12 mouse cellular contexts compared by ENCODE assay signal in the genomic region with DNA sequence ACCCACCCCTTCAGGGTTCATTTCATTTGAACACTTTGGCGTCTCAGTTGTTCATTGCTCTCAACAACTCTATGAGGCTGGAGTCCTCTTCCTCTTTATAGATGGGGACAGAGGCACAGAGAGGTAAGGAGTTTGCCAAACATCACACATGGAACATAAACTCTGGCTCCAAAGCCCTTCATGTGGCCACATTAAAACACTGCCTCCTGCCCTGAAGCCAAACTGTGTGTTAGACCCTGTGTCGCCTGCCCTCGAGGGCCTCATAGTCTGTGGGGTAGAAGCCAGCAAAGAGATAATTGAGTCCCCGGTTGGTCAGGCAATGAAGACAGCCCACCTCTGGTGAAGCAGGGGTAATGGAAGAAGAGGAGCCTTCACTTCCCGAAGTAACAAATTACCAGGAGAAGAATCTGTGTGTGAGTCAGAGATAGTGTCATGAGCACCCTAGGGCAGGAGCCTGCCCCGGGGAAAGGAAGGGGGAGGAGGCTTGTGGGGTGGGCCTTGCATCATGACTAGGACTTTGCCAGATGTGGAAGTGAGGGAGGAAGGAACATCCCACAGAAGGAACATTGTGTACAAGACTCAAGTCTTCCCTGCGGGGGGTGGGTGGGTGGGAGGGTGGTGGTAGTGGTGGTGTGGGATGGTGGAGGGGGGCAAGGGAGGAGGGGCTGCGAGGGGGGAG. TPM values are rescaled to one million over a fixed set of nuclear protein-coding genes. Genes with fewer than 3 reads are reported as not detected.
DNase-seq lines count a peak whose midpoint lies in the region; ATAC-seq and TF ChIP-seq lines count a peak whose summit lies in the region.
"Had no signal": no experiment of that assay in that cellular context is flagged by ENCODE, and none has a peak within 500 bp of the region (broad histone marks: within the 10 kb centered on the region; RNA-seq: fewer than 3 reads in every experiment).

No protein-coding gene starts in this region.

- DNase-seq in gastrocnemius, adult 2 months: peak; percentile 70
- DNase-seq in gastrocnemius, postnatal 10 days: no peak
- peak; percentile 47 for DNase-seq in gastrocnemius, postnatal 14 days
- DNase-seq in lung, postnatal 14 days: peak; percentile 55
- DNase-seq in left cerebral cortex, adult 8-10 months (ENCODE audit: low spot score in 2 of 2): no peak
- no peak for DNase-seq in left cerebral cortex, postnatal 14 days (ENCODE audit: low spot score in 2 of 2)
- DNase-seq in hindbrain, embryonic 14.5 days (ENCODE audit: low spot score): no peak
- DNase-seq: cerebellum, adult 2 months had no signal

- no peak overlapping the region for H3K4me3 ChIP-seq in gastrocnemius, adult 2 months
- no peak overlapping the region for H3K4me3 ChIP-seq in C2C12 (ENCODE audit: insufficient read depth, poor library complexity, severe bottlenecking)
- H3K4me3 ChIP-seq in hindbrain, embryonic 14.5 days (replicated peaks; ENCODE audit: low read length): no peak overlapping the region
- H3K4me3 ChIP-seq: heart, embryonic 13.5 days; limb, embryonic 13.5 days; midbrain, embryonic 13.5 days had no signal

- no peaks in the 10 kb centered on the region for H3K9me3 ChIP-seq in hindbrain, embryonic 14.5 days (ENCODE audit: control insufficient read depth, low read length)
- H3K9me3 ChIP-seq: heart, embryonic 13.5 days; limb, embryonic 13.5 days; midbrain, embryonic 13.5 days had no signal

- no peak overlapping the region for H3K4me2 ChIP-seq in hindbrain, embryonic 14.5 days (replicated peaks)
- H3K4me2 ChIP-seq: heart, embryonic 13.5 days; limb, embryonic 13.5 days; midbrain, embryonic 13.5 days had no signal

- no peak for TF ChIP-seq CTCF in gastrocnemius, adult 2 months (IDR thresholded peaks at IDR 0.05)
- no peak for TF ChIP-seq CTCF in C2C12 (IDR thresholded peaks at IDR 0.05; ENCODE audit: control insufficient read depth, insufficient read depth, insufficient read length)

- intact Hi-C loops in gastrocnemius, adult 2 months (cut with DNase I): no loop called here
- intact Hi-C loops in gastrocnemius, postnatal 14 days (cut with DNase I; ENCODE audit: low total_unique reads): no loop called here
- intact Hi-C loops in left cerebral cortex, postnatal 14 days (cut with DNase I): no loop called here

- WGBS in hindbrain, embryonic 14.5 days: 69% methylated on average over 8 of the region's 8 CpGs

- H3K79me2 ChIP-seq in C2C12 (ENCODE audit: control insufficient read depth, insufficient read depth): no peaks in the 10 kb centered on the region

- peak overlapping the region; percentile 75 for H3K27ac ChIP-seq in gastrocnemius, adult 2 months
- H3K27ac ChIP-seq in hindbrain, embryonic 14.5 days: no peak overlapping the region
- H3K27ac ChIP-seq: limb, embryonic 13.5 days; midbrain, embryonic 13.5 days had no signal

- no peaks in the 10 kb centered on the region for H3K36me3 ChIP-seq in C2C12 (ENCODE audit: control insufficient read depth, insufficient read depth)
- no peaks in the 10 kb centered on the region for H3K36me3 ChIP-seq in hindbrain, embryonic 14.5 days (replicated peaks; ENCODE audit: control insufficient read depth, insufficient read depth)
- H3K36me3 ChIP-seq: heart, embryonic 13.5 days; limb, embryonic 13.5 days; midbrain, embryonic 13.5 days had no signal

- H3ac ChIP-seq in C2C12 (ENCODE audit: control insufficient read depth, insufficient read length, low read depth): no peak overlapping the region

- H3K4me1 ChIP-seq in hindbrain, embryonic 14.5 days (replicated peaks; ENCODE audit: control insufficient read depth, insufficient read depth, low read length): peaks cover 12% of the 10 kb centered on the region

- H3K79me3 ChIP-seq in C2C12 (ENCODE audit: low read depth): no peaks in the 10 kb centered on the region

- no peak for ATAC-seq in hindbrain, embryonic 14.5 days (ENCODE audit: low FRiP score)
- ATAC-seq: midbrain, embryonic 13.5 days had no signal

- H3K9ac ChIP-seq in hindbrain, embryonic 14.5 days: no peak overlapping the region
- H3K9ac ChIP-seq: heart, embryonic 13.5 days; limb, embryonic 13.5 days; midbrain, embryonic 13.5 days had no signal

- no peaks in the 10 kb centered on the region for H3K27me3 ChIP-seq in C2C12 (ENCODE audit: control insufficient read depth, insufficient read depth, insufficient read length)
- H3K27me3 ChIP-seq in hindbrain, embryonic 14.5 days (ENCODE audit: control insufficient read depth, insufficient read depth, low read length): 0 out of 2 replicates have a peak, but pooled peaks cover 5% of the 10 kb centered on the region

TF ChIP-seq in C2C12, 6 proteins besides CTCF, POLR2A, EP300 and RAD21:
- TF ChIP-seq MAX (IDR thresholded peaks at IDR 0.05) (no peak), CEBPB (IDR thresholded peaks at IDR 0.05; ENCODE audit: low read depth) (peak; percentile 73)

RNA-seq across cellular contexts. Expression of a gene that starts 3.2 kb away (rescaled TPM):
- 1 to 10 TPM in 1 of 2 experiments, under 1 TPM in 1; 0.66 to 1.1 TPM for total RNA-seq in gastrocnemius, adult 2 months (2021)
- total RNA-seq in gastrocnemius, postnatal 10 days (2021): under 1 TPM; 0.38 to 0.54 TPM
- polyA plus RNA-seq in C2C12 (2012; fragmentation: generic; extraction: Trizol): 1.6 TPM
- 1 to 10 TPM in 1 of 2 experiments, under 1 TPM in 1; 0.55 to 1.2 TPM for total RNA-seq in gastrocnemius, postnatal 14 days (2021)
- 10 to 100 TPM in 3 of 4 experiments, 1 to 10 TPM in 1; 9.4 to 11.2 (median 10.7) TPM for total RNA-seq in left cerebral cortex, adult 8-10 months (2022)
- total RNA-seq in left cerebral cortex, postnatal 14 days (2021): 1 to 10 TPM; 6.4 to 8.5 TPM
- polyA plus RNA-seq in hindbrain, embryonic 14.5 days (2014; fragmentation: Nextera tagmentation; extraction: Ambion mirVana): 1.8 and 1.9 TPM in 2 replicates

RNA-seq across cellular contexts. Expression of a gene that starts 24.9 kb away (rescaled TPM):
- under 1 TPM; 0.10 to 0.25 TPM for total RNA-seq in gastrocnemius, adult 2 months (2021)
- total RNA-seq in gastrocnemius, postnatal 10 days (2021): 1 to 10 TPM; 1.1 to 1.5 TPM
- polyA plus RNA-seq in C2C12 (2012; fragmentation: generic; extraction: Trizol): 0.67 TPM
- total RNA-seq in gastrocnemius, postnatal 14 days (2021): under 1 TPM; 0.35 to 0.62 TPM
- total RNA-seq in left cerebral cortex, adult 8-10 months (2022): 100 to 1,000 TPM; 254 to 259 (median 256) TPM
- total RNA-seq in left cerebral cortex, postnatal 14 days (2021): 100 to 1,000 TPM; 258 to 270 TPM
- 22.7 and 23.5 TPM in 2 replicates for polyA plus RNA-seq in hindbrain, embryonic 14.5 days (2014; fragmentation: Nextera tagmentation; extraction: Ambion mirVana)

RNA-seq across cellular contexts. Expression of a gene that starts 34.0 kb away (rescaled TPM):
- total RNA-seq in gastrocnemius, adult 2 months (2021): 10 to 100 TPM; 30.1 to 33.4 TPM
- 1 to 10 TPM; 5.0 to 5.1 TPM for total RNA-seq in gastrocnemius, postnatal 10 days (2021)
- polyA plus RNA-seq in C2C12 (2012; fragmentation: generic; extraction: Trizol): 7.0 TPM
- 1 to 10 TPM; 5.4 to 5.7 TPM for total RNA-seq in gastrocnemius, postnatal 14 days (2021)
- 10 to 100 TPM; 71.7 to 85.8 (median 80.1) TPM for total RNA-seq in left cerebral cortex, adult 8-10 months (2022)
- total RNA-seq in left cerebral cortex, postnatal 14 days (2021): 10 to 100 TPM; 63.8 to 64.7 TPM
- 13.9 and 16.5 TPM in 2 replicates for polyA plus RNA-seq in hindbrain, embryonic 14.5 days (2014; fragmentation: Nextera tagmentation; extraction: Ambion mirVana)

Comparison
In these comparisons a context has a peak if more than half of its experiments do, and no peak if none do; other contexts are left out.
1. DNase-seq: peak in gastrocnemius, adult 2 months (single experiment), gastrocnemius, postnatal 14 days (single experiment) and lung, postnatal 14 days (single experiment); none in gastrocnemius, postnatal 10 days (single experiment), left cerebral cortex, adult 8-10 months (0 of 2), left cerebral cortex, postnatal 14 days (0 of 2) and hindbrain, embryonic 14.5 days (single experiment).
2. RNA of a gene that starts 34.0 kb away (total RNA-seq): 71.7 to 85.8 TPM in left cerebral cortex, adult 8-10 months, 63.8 to 64.7 TPM in left cerebral cortex, postnatal 14 days and 30.1 to 33.4 TPM in gastrocnemius, adult 2 months; 5.4 to 5.7 TPM in gastrocnemius, postnatal 14 days and 5.0 to 5.1 TPM in gastrocnemius, postnatal 10 days; every median in the first group is over 4 times any median in the second.
3. RNA of a gene that starts 24.9 kb away (total RNA-seq): 258 to 270 TPM in left cerebral cortex, postnatal 14 days and 254 to 259 TPM in left cerebral cortex, adult 8-10 months; 1.1 to 1.5 TPM in gastrocnemius, postnatal 10 days, 0.35 to 0.62 TPM in gastrocnemius, postnatal 14 days and 0.10 to 0.25 TPM in gastrocnemius, adult 2 months; every median in the first group is over 100 times any median in the second.